Mouse (Mus musculus): ENCODE results near the gene Nos3. TPM values are rescaled to one million over a fixed set of nuclear protein-coding genes. Genes with fewer than 3 reads are reported as not detected.

Nos3 gene
- total and polyA plus RNA-seq, 2 experiments, result 1.1 to 2.9 TPM

DNA sequence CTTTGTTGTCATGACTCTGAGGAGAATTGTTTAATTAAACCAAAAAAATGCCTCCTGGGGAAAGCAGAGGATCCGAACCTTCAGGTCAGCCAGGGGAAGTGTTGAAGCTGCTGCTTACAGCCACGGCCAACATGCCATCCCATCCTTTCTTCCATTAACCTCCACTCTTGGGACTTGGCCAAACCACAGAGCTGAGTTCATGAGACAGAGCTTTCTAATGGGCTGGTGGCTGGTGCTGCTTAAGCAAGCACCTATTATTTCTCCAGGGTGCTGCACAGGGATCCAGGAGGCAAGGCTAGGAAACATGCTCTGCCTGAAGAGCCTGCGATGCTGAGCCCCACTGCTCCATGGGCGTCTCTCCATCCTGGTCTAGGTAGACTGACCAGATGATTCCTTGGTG is 32.2 kb upstream of the Nos3 start:
- H3K27me3 ChIP-seq (ENCODE audit: control insufficient read depth, insufficient read depth, low read length), result no peaks in the 10 kb centered on the region
- 81% methylated on average over 4 of the region's 4 CpGs for WGBS
- no peaks in the 10 kb centered on the region for H3K4me1 ChIP-seq (ENCODE audit: control insufficient read depth, insufficient read depth, low read length)
- no peaks in the 10 kb centered on the region for H3K79me2 ChIP-seq (ENCODE audit: control insufficient read depth, insufficient read depth, low read length)
- H3K27ac ChIP-seq (replicated peaks; ENCODE audit: insufficient read depth, low read depth, low read length), result no peak overlapping the region
- no peak overlapping the region for H3K9ac ChIP-seq (ENCODE audit: low read depth, low read length)
- H3K36me3 ChIP-seq (ENCODE audit: control insufficient read depth, insufficient read depth, low read length), result no peaks in the 10 kb centered on the region
- DNase-seq (ENCODE audit: extremely low read depth, low read depth, low spot score), result no peak
- no peak overlapping the region for H3K4me3 ChIP-seq (ENCODE audit: insufficient read depth, low read depth, low read length)
- TF ChIP-seq CTCF (IDR thresholded peaks at IDR 0.05; ENCODE audit: low read depth, low read length), result no peak

DNA sequence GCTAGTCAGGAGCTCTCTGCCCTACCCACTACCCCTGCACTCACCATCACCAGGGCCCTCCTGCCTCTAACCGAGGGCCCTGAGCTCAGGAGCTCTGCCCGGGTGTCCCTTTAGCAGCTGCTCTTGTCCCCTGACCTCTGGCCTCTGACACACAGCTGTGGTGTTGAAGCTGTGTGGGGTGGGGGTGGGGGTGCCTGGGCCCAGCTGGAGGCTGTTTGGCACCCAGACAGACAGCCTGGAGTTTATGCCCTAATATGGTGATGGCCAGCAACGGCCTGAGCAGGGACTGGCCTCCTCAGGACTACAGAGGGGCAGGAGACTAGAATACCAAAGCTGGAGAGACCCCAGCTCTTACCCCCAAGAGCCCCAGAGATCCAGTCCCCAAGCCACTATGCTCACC is 29.9 kb upstream of the Nos3 start:
- Histone ChIP-seq H3K27me3 (ENCODE audit: control insufficient read depth, insufficient read depth, low read length) (no peaks in the 10 kb centered on the region), H3K4me3 (ENCODE audit: insufficient read depth, low read depth, low read length) (no peak overlapping the region), H3K4me1 (ENCODE audit: control insufficient read depth, insufficient read depth, low read length) (no peaks in the 10 kb centered on the region), H3K27ac (replicated peaks; ENCODE audit: insufficient read depth, low read depth, low read length) (no peak overlapping the region), H3K9ac (ENCODE audit: low read depth, low read length) (no peak overlapping the region), H3K36me3 (ENCODE audit: control insufficient read depth, insufficient read depth, low read length) (no peaks in the 10 kb centered on the region), H3K79me2 (ENCODE audit: control insufficient read depth, insufficient read depth, low read length) (no peaks in the 10 kb centered on the region)
- WGBS, result 17% methylated on average over 3 of the region's 3 CpGs
- TF ChIP-seq CTCF (IDR thresholded peaks at IDR 0.05; ENCODE audit: low read depth, low read length) (no peak), POLR2A (IDR thresholded peaks at IDR 0.05; ENCODE audit: extremely low read depth, insufficient read depth, low read length) (no peak)
- DNase-seq (ENCODE audit: extremely low read depth, low read depth, low spot score), result no peak

DNA sequence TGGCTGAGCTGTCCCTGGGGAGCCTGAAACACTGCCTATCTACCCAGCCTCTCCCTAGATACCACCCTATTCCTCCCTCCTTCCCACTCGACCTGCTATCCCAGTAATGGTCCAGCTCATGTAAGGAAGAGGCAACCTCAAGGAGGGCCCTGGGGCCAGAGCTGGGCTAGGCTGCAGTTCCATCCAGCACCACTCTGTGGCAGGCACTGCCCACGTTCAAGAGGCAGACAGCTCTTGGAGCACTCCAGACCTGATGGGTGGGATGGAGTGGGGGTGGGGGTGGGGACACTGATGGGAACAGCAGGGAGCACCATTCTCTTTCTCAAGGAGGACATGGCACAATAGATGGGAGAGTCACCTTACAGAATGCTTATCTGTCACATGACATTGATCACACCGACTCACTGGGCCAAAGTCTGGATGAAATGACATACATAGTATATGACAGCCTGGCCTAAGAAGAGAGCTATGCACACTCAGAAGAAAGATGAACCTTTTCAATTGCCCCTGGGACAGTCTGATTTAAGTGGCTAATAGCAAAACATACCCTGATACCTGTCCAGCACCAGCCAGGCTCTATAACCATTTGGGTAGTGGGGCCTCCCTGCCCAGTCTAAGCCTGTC is 28.6 kb upstream of the Nos3 start:
- H3K27me3 ChIP-seq (ENCODE audit: control insufficient read depth, insufficient read depth, low read length), result no peaks in the 10 kb centered on the region
- H3K9ac ChIP-seq (ENCODE audit: low read depth, low read length), result no peak overlapping the region
- H3K27ac ChIP-seq (replicated peaks; ENCODE audit: insufficient read depth, low read depth, low read length), result no peak overlapping the region
- no peaks in the 10 kb centered on the region for H3K4me1 ChIP-seq (ENCODE audit: control insufficient read depth, insufficient read depth, low read length)
- no peaks in the 10 kb centered on the region for H3K79me2 ChIP-seq (ENCODE audit: control insufficient read depth, insufficient read depth, low read length)
- no peak for DNase-seq (ENCODE audit: extremely low read depth, low read depth, low spot score)
- H3K36me3 ChIP-seq (ENCODE audit: control insufficient read depth, insufficient read depth, low read length), result no peaks in the 10 kb centered on the region
- H3K4me3 ChIP-seq (ENCODE audit: insufficient read depth, low read depth, low read length), result no peak overlapping the region
- WGBS, result 26% methylated on average over 3 of the region's 3 CpGs
- TF ChIP-seq POLR2A (IDR thresholded peaks at IDR 0.05; ENCODE audit: extremely low read depth, insufficient read depth, low read length) (no peak), CTCF (IDR thresholded peaks at IDR 0.05; ENCODE audit: low read depth, low read length) (peak; percentile 74)

DNA sequence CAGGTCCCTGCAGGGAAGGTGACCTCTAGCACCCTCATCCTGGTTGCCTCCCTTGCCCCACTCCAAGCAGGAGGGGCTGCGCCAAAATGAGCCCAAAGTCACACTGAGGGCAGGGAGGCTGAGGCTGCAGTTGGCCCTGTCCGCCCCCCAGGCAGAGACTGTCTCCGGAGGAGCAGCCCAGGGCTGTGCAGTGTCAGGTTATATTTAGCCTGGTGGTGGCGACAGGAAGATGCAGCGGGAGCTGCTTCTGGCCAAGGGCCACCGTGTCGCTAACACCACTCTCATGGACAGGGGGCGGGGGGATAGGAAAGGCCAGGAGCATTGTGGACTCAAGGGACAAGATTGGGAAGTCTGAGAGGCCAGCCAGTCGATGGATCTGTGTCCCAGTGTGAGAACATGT is 27.2 kb upstream of the Nos3 start:
- Histone ChIP-seq H3K4me3 (ENCODE audit: insufficient read depth, low read depth, low read length) (no peak overlapping the region), H3K4me1 (ENCODE audit: control insufficient read depth, insufficient read depth, low read length) (no peaks in the 10 kb centered on the region), H3K79me2 (ENCODE audit: control insufficient read depth, insufficient read depth, low read length) (no peaks in the 10 kb centered on the region), H3K27ac (replicated peaks; ENCODE audit: insufficient read depth, low read depth, low read length) (no peak overlapping the region), H3K27me3 (ENCODE audit: control insufficient read depth, insufficient read depth, low read length) (no peaks in the 10 kb centered on the region), H3K9ac (ENCODE audit: low read depth, low read length) (no peak overlapping the region), H3K36me3 (ENCODE audit: control insufficient read depth, insufficient read depth, low read length) (no peaks in the 10 kb centered on the region)
- TF ChIP-seq CTCF (IDR thresholded peaks at IDR 0.05; ENCODE audit: low read depth, low read length) (no peak), POLR2A (IDR thresholded peaks at IDR 0.05; ENCODE audit: extremely low read depth, insufficient read depth, low read length) (no peak)
- 45% methylated on average over 9 of the region's 9 CpGs for WGBS
- no peak for DNase-seq (ENCODE audit: extremely low read depth, low read depth, low spot score)

DNA sequence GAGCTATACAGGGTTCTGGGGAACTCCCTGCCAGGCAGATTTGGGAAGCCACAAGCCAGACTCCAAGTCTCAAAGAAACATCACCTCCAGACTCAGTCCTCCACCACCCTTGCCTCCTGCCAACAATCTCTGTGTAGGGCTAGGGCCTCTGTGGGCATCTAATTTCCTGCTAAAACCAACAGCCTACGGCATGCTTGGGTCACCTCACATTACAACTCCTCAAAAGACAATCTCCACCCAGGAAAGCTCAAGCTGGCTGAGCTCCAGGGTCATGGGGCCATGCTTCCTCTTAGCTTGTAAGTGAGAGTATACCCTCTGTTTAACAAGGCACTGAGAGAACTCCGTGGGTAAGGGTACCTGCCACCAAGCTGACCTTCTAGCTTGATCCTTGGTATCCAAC is 26.8 kb upstream of the Nos3 start:
- no peak for DNase-seq (ENCODE audit: extremely low read depth, low read depth, low spot score)
- Histone ChIP-seq H3K27me3 (ENCODE audit: control insufficient read depth, insufficient read depth, low read length) (no peaks in the 10 kb centered on the region), H3K79me2 (ENCODE audit: control insufficient read depth, insufficient read depth, low read length) (no peaks in the 10 kb centered on the region)

DNA sequence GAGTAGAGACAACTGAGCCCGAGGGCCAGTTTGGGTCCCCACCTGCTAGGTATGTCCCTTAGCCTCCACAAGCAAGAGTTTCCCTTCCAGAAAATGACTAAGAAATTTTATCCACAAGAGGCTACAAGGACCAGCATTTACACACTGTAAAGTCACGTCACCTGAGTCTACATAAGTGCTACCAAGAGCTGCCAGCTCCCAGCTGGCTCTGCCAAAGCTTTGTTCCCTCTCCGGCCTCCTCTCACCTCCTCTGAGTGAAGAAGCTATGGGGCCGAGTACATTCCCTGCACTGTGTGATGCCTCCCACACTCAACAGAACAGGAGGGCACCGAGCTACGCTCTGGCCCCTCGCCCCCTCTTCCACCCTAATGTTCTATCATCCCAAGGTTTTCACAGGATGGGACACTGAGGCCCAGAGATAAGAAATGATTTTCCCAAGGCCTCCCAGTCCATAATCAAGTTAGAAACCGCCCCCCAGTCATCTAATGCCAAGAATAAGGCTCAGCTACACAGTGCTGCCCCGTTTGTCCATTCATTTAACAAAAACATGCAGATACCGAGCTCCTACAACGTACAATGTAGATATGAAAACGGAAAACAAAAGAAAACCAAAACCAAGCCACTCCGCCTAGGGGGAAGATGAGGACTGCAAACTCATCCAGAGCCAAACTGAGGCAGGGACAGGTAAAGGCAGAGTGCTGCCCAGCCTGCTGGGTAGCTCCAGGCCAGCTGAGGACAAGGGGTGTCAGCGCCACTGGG is 22.2 kb upstream of the Nos3 start:
- no peak overlapping the region for H3K27ac ChIP-seq (replicated peaks; ENCODE audit: insufficient read depth, low read depth, low read length)
- no peak for TF ChIP-seq CTCF (IDR thresholded peaks at IDR 0.05; ENCODE audit: low read depth, low read length)
- TF ChIP-seq POLR2A (IDR thresholded peaks at IDR 0.05; ENCODE audit: extremely low read depth, insufficient read depth, low read length), result no peak
- no peak overlapping the region for H3K4me3 ChIP-seq (ENCODE audit: insufficient read depth, low read depth, low read length)
- WGBS, result 85% methylated on average over 14 of the region's 14 CpGs
- no peak overlapping the region for H3K9ac ChIP-seq (ENCODE audit: low read depth, low read length)
- no peaks in the 10 kb centered on the region for H3K4me1 ChIP-seq (ENCODE audit: control insufficient read depth, insufficient read depth, low read length)
- H3K79me2 ChIP-seq (ENCODE audit: control insufficient read depth, insufficient read depth, low read length), result no peaks in the 10 kb centered on the region
- no peak for DNase-seq (ENCODE audit: extremely low read depth, low read depth, low spot score)
- H3K36me3 ChIP-seq (ENCODE audit: control insufficient read depth, insufficient read depth, low read length), result no peaks in the 10 kb centered on the region
- H3K27me3 ChIP-seq (ENCODE audit: control insufficient read depth, insufficient read depth, low read length), result no peaks in the 10 kb centered on the region

More for the DNA sequence above, 26.8 kb upstream of the Nos3 start:
- H3K9ac ChIP-seq (ENCODE audit: low read depth, low read length), result no peak overlapping the region
- TF ChIP-seq CTCF (IDR thresholded peaks at IDR 0.05; ENCODE audit: low read depth, low read length), result no peak
- TF ChIP-seq POLR2A (IDR thresholded peaks at IDR 0.05; ENCODE audit: extremely low read depth, insufficient read depth, low read length), result no peak
- no peaks in the 10 kb centered on the region for H3K4me1 ChIP-seq (ENCODE audit: control insufficient read depth, insufficient read depth, low read length)
- WGBS, result 79% methylated on average over 2 of the region's 2 CpGs
- H3K36me3 ChIP-seq (ENCODE audit: control insufficient read depth, insufficient read depth, low read length), result no peaks in the 10 kb centered on the region
- no peak overlapping the region for H3K4me3 ChIP-seq (ENCODE audit: insufficient read depth, low read depth, low read length)
- H3K27ac ChIP-seq (replicated peaks; ENCODE audit: insufficient read depth, low read depth, low read length), result no peak overlapping the region
